Mouse (Mus musculus): Measurements from ENCODE around the gene Olfr159. TPM values are rescaled to one million over a fixed set of nuclear protein-coding genes. Genes with fewer than 3 reads are reported as not detected.
"Not testable (repeated sequence)": the region's sequence is repeated elsewhere in the genome, so short reads cannot be mapped to it uniquely, and the experiment has no call there.

Olfr159 gene
- not detected for total RNA-seq (2021)

GRCm38 (mm10) chr4:43770909-43771308 is at the start of gene Olfr159:
Gene Olfr159 (minus strand): TSS chr4:43771009.
- DNase-seq (ENCODE audit: low spot score in 2 of 2): no peak
- intact Hi-C loops (cut with DNase I): no loop called here

- DNase-seq (ENCODE audit: low spot score in 2 of 2): no peak
- intact Hi-C loops (cut with DNase I): no loop called here
Measured at GRCm38 (mm10) chr4:43798936-43799335, 28.1 kb upstream of the Olfr159 start.

- intact Hi-C loops (cut with DNase I); DNase-seq (ENCODE audit: low spot score in 2 of 2): not testable (repeated sequence)
Measured at GRCm38 (mm10) chr4:43795844-43796243, 25.0 kb upstream of the Olfr159 start.

GRCm38 (mm10) chr4:43795296-43795695 is 24.5 kb upstream of the Olfr159 start:
- intact Hi-C loops (cut with DNase I): no loop called here
- no peak for DNase-seq (ENCODE audit: low spot score in 2 of 2)

GRCm38 (mm10) chr4:43772304-43772703 is 1.5 kb upstream of the Olfr159 start:
- DNase-seq (ENCODE audit: low spot score in 2 of 2): no peak
- intact Hi-C loops (cut with DNase I): no loop called here

- intact Hi-C loops (cut with DNase I): no loop called here
- no peak for DNase-seq (ENCODE audit: low spot score in 2 of 2)
Measured at GRCm38 (mm10) chr4:43771626-43772025, 817 bp upstream of the Olfr159 start.

GRCm38 (mm10) chr4:43769374-43769773 is 1.4 kb downstream of the Olfr159 start:
- intact Hi-C loops (cut with DNase I): loop anchor here (10.0 kb wide), 1 partner anchor 215 kb away; the partner anchor contains the start of gene Ccin
- DNase-seq (ENCODE audit: low spot score in 2 of 2): no peak

GRCm38 (mm10) chr4:43768341-43768740 is 2.5 kb downstream of the Olfr159 start:
- intact Hi-C loops (cut with DNase I): loop anchor here (10.0 kb wide), 1 partner anchor 216 kb away; the partner anchor contains the start of gene Ccin
- no peak for DNase-seq (ENCODE audit: low spot score in 2 of 2)

- peak; percentile 53 to 65 for DNase-seq (ENCODE audit: low spot score in 2 of 2)
- intact Hi-C loops (cut with DNase I): loop anchor here (2.0 to 10.0 kb wide), 2 partner anchors 97 to 221 kb away; partner anchors contain the start of gene Ccin
Measured at GRCm38 (mm10) chr4:43763410-43763809, 7.4 kb downstream of the Olfr159 start.

- no peak for DNase-seq (ENCODE audit: low spot score in 2 of 2)
- intact Hi-C loops (cut with DNase I): loop anchor here (10.0 kb wide), 1 partner anchor 223 kb away; the partner anchor contains the start of gene Ccin
Measured at GRCm38 (mm10) chr4:43761336-43761735, 9.5 kb downstream of the Olfr159 start.

- intact Hi-C loops (cut with DNase I): loop anchor here (10.0 kb wide), 1 partner anchor 224 kb away; the partner anchor contains the start of gene Ccin
- peak; percentile 15 to 17 for DNase-seq (ENCODE audit: low spot score in 2 of 2)
Measured at GRCm38 (mm10) chr4:43760460-43760859, 10.3 kb downstream of the Olfr159 start.

- intact Hi-C loops (cut with DNase I): loop anchor here (10.0 kb wide), 1 partner anchor 225 kb away; the partner anchor contains the start of gene Ccin
- DNase-seq (ENCODE audit: low spot score in 2 of 2): peak; percentile 4 to 33
Measured at GRCm38 (mm10) chr4:43759571-43760418, 11.0 kb downstream of the Olfr159 start.

GRCm38 (mm10) chr4:43757213-43757612 is 13.6 kb downstream of the Olfr159 start:
- intact Hi-C loops (cut with DNase I): no loop called here
- DNase-seq (ENCODE audit: low spot score in 2 of 2): no peak

- peak in 1 of 2 experiments; percentile 42 for DNase-seq (ENCODE audit: low spot score in 2 of 2)
- intact Hi-C loops (cut with DNase I): loop anchor here (5.0 kb wide), 1 partner anchor 117 kb away; no protein-coding TSS in a partner anchor
Measured at GRCm38 (mm10) chr4:43745187-43745586, 25.6 kb downstream of the Olfr159 start.

GRCm38 (mm10) chr4:43743099-43743498 is 27.7 kb downstream of the Olfr159 start:
- no peak for DNase-seq (ENCODE audit: low spot score in 2 of 2)
- intact Hi-C loops (cut with DNase I): no loop called here

- DNase-seq (ENCODE audit: low spot score in 2 of 2): no peak
- intact Hi-C loops (cut with DNase I): no loop called here
Measured at GRCm38 (mm10) chr4:43742637-43743036, 28.2 kb downstream of the Olfr159 start.

- no peak for DNase-seq (ENCODE audit: low spot score in 2 of 2)
- intact Hi-C loops (cut with DNase I): no loop called here
Measured at GRCm38 (mm10) chr4:43741526-43741925, 29.3 kb downstream of the Olfr159 start.

- no peak for DNase-seq (ENCODE audit: low spot score in 2 of 2)
- intact Hi-C loops (cut with DNase I): no loop called here
Measured at GRCm38 (mm10) chr4:43738989-43739674, 31.7 kb downstream of the Olfr159 start.

GRCm38 (mm10) chr4:43737144-43737543 is 33.7 kb downstream of the Olfr159 start:
- DNase-seq (ENCODE audit: low spot score in 2 of 2): no peak
- intact Hi-C loops (cut with DNase I): no loop called here

GRCm38 (mm10) chr4:43733186-43733585 is 37.6 kb downstream of the Olfr159 start:
- intact Hi-C loops (cut with DNase I): no loop called here
- peak in 1 of 2 experiments; percentile 0 for DNase-seq (ENCODE audit: low spot score in 2 of 2)
